Mouse (Mus musculus) gastrocnemius, postnatal 14 days (tissue): ENCODE results near the gene Fbxo21. TPM values are rescaled to one million over a fixed set of nuclear protein-coding genes. Genes with fewer than 3 reads are reported as not detected.

ENCODE experiments used
- DNase-seq: peaks from one replicate; pipeline ENCODE4 v3.0.0; 2021; ENCODE audit warnings: mixed read lengths
- intact Hi-C: fragments of 180-260 bp; cut with DNase I; formaldehyde crosslinking; loops from one replicate; pipeline ENCODE4 v1.15.1; 2025; ENCODE audit warnings: low total_unique reads
- total RNA-seq, 2 experiments: library from RNA; stranded (reverse); gene quantifications; 2 replicates each; pipeline ENCODE4 v1.2.3; 2021

Fbxo21 gene
- total RNA-seq, 2 experiments from 2014 or later, result 9.5 to 13.4 TPM

DNA sequence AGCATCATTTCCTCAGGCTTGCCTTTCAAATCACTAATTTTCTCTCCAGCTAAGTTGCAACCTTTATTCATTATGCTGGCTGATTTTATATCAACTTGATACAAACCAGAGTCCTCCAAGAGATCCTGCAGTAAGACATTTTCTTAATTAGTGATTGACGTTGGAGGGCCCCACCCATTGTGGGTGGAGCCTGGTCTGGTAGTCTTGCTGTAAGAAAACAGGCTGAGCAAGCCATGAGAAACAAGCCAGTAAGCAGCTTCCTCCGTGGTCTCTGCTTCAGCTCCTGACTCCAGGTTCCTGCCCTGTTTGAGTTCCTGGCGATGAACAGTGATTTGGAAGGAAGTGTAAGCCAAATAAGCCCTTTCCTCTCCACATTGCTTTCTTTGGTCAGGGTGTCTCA, 59.3 kb downstream of the Fbxo21 start:
- no peak for DNase-seq
- intact Hi-C loops, result no loop called here

DNA sequence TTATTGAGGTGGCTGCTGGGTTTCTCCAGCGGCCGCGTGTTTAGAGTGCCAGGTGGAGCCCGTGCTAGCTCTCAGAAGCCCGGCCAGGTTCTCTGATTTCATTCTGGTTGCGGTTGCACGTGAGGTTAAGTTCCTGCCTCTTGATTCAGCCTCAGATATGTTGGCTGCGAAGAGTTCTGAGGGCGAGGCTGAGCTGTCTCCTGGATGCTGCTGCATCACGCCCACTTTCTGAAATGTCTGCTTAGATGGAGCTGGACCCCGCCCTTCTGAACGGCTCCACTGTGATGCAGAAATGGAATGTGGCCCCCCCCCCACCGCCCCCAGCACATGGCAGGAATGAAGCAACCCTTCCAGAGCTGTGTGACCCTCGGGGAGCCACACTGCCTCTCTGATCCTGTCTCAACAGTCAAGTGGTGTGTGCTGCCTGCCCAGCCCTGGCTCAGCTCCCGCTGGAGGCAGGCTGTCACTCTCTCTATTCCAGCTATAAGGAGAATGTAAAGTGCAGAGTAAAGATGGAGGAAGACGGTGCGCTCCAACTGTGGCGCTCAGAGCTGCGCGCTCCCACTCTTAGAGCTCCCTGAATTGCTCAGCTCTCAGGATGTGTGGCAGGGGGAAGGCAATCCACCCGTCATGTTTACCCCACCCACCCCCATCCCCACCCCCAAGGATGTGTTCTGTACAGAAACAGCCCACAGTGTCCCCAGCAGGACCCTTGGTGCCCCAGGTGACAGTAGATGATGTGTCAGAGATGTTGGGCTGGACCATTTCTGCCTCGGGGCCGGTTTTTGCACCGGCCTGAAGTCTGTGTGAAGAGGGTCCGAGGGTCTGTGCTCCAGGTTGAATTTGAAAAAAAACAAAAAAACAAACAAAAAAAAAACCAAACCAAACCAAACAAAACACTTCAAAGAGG, 60.6 kb downstream of the Fbxo21 start:
- DNase-seq, result no peak
- intact Hi-C loops, result no loop called here

DNA sequence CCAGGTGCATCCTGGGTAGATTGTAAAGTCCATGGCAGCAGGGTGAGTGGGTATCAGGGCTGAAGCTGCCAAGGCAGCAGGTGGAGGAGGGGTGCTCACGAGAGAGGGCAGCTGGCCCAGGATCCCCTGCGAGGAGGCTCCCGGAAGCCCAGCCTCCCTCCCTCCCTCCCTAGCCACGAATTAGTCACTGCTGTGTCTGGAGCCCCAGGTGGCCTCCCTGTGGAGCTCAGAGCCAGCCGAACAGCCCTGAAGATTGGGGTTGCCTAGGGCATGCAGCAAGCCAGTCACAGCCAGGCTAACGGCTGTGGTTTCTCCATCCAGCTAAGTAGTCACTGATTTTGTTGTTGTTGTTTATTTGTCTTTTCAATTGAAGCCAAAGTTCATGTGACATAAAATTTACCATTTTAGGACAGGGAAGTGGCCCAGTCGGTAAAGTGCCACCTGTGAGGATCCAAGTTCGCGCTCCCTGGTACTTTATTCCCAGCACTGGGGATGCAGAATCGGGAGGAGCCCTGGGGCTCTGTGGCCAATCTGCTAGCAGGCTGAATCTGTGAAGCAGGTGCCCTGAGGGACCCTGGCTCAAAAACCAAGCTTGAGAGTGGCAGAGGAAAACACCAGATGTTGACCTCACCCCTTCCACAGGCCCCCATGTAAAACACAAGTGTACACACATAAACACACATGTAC, 61.4 kb downstream of the Fbxo21 start:
- intact Hi-C loops, result no loop called here

DNA sequence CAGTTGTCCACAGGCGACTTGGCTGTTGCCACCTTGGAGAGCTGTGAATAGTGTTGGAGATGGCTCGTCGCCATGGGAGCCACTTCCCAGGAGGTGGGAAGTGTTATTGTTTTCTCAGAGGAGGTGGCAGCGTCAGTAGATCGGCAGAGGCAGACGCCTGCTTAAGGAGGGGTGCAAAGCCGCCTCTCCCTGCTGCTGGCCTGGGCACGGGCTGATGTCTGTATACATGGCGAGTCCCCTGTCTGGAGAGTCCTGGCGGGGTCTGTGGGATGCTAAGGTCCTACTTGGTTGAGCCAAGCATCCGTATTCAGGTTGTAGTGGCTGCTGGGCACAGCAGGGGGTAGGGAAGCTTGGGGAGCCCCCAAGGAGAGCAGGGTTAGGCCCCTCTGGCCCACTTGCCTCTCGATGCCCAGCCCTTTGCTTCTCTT, 62.7 kb downstream of the Fbxo21 start:
- no peak for DNase-seq
- intact Hi-C loops, result no loop called here

More for the DNA sequence above, 61.4 kb downstream of the Fbxo21 start:
- no peak for DNase-seq

DNA sequence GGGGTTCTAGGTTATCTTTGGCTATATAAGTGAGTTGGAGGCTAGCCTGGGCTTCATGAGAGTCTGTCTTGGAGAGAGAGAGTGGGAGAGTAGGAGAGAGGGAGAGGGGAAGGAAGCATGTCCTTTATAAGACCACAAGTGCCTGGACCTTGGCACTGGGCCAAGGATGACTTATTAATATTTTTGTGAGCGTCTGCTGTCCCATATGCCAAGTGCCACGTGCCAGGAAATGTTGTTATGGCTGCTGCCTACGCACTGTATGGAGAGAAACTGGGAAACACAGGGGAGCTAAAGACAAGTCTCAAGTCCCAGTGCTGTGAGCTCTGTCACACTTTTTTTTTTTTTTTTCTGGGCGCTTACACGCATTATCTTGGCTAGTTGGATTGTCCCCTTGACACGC, 66.1 kb downstream of the Fbxo21 start:
- DNase-seq, result no peak
- intact Hi-C loops, result no loop called here

- intact Hi-C loops, result no loop called here
- no peak for DNase-seq
Observed at GRCm38 (mm10) chr5:118043761-118044160, 67.2 kb downstream of the Fbxo21 start.

GRCm38 (mm10) chr5:118044907-118045306, 68.4 kb downstream of the Fbxo21 start:
- intact Hi-C loops, result no loop called here
- DNase-seq, result no peak

DNA sequence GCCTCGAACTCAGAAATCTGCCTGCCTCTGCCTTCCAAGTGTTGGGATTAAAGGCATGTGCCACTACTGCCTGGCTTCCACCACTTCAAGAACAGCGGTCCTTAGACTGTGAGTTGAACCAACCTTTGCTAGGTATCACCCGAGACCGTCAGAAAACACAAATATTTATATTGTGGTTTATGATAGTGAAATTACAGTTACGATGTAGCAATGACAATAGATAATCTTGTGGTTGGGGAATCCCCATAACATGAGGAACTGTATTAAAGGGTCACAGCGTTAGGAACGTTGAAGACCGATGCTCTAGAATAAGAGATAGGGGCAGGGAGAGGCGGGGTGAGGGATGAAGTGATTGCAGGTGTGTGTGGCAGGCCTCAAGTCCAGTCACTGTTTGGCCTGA, 68.9 kb downstream of the Fbxo21 start:
- intact Hi-C loops, result no loop called here
- DNase-seq, result no peak

DNA sequence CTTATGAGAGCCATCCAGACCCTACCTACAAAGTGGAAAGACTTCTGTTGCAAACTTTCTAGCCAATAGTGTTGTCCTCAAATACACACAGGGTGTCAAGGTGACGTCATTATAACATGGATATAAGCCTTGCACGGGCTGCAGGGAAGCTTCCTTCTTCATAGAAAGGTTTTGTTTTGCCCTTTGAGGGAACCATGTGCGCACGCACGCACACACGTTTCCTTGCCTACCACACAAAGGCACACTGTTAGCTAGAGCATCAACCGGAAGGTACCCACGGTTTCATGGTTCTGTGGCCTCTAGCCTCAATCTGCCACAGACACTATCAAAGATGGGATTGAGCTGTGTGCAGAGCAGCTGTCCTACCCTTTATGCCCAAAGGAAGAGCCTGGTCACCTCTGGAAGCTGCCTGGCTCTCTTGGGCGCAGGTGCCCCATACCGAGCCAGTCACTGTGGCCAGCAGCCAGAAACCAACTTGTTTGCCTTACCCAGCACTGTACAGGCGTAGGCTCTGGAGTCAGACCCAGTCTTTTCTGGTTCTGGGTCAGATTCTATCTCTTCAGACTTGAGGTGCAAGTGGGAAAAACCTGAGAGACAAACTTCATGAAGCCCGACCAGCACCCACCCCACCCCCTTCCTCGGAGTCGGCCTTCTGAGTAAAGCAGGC, 70.7 kb downstream of the Fbxo21 start:
- intact Hi-C loops, result no loop called here

DNA sequence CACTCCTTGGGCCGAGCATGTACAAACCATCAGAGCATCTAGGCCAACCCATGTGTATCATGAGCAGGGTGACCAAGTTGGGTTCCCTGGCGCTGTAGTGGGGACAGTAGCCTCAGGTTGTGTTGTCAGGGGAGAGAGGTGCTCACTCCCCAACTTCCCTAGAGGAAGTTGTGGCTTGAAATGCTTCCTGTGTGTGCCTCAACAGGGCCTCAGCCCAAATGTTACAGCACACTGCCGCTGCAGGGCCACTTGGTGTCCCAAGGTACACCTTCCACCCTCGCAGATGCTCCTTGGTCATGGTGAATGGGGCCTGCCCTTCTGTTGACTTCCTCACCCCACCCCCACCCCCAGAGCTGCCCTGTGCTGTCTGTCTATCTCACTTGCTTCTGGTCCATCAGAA, 71.9 kb downstream of the Fbxo21 start:
- intact Hi-C loops, result no loop called here
- no peak for DNase-seq

More for the DNA sequence above, 70.7 kb downstream of the Fbxo21 start:
- no peak for DNase-seq

DNA sequence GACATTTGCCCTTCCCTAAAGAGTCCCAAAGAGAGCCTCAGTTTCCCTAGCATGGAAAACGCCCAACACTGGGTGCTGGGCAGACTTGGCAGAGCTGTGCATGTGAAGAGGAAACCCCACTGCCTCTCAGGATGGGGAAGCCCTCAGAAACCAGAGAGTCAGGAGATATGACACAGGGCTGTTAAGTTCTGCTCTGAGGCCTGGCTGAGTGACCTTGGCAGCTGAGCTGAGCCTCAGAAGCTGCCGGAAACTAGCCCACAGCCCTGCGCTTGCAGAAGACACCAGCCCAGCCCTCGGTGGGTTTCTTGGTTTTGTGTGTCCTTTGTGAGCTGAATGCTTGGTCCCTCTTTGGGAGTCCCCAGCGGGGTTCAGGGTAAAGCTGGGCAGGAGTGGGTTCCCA, 72.4 kb downstream of the Fbxo21 start:
- intact Hi-C loops, result no loop called here
- DNase-seq, result no peak

DNA sequence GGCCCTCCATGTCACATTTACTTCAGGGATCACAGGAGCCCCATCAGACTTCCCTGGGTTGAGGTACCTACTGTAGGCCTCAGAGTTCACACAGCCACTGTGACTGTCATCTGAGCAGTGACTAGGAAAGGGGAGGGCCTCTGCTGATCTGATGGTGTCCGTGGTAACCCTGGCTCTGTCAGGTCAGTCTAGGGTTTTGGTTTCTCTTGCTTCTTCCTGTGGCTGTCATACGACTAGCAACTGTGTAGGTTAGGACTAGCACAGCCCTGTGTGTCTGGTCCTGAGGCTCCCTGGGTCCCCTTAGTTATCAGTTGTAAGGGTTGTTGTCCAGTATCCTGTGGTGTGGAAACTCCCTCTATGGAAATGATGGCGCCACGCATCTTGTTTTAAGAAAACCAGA, 74.2 kb downstream of the Fbxo21 start:
- no peak for DNase-seq
- intact Hi-C loops, result no loop called here

- DNase-seq, result no peak
- intact Hi-C loops, result no loop called here
Observed at GRCm38 (mm10) chr5:118051981-118052662, 75.6 kb downstream of the Fbxo21 start.

GRCm38 (mm10) chr5:118053205-118053604, 76.7 kb downstream of the Fbxo21 start:
- intact Hi-C loops, result no loop called here
- no peak for DNase-seq

- intact Hi-C loops, result no loop called here
- no peak for DNase-seq
Observed at GRCm38 (mm10) chr5:118057508-118058111, 81.1 kb downstream of the Fbxo21 start.

DNA sequence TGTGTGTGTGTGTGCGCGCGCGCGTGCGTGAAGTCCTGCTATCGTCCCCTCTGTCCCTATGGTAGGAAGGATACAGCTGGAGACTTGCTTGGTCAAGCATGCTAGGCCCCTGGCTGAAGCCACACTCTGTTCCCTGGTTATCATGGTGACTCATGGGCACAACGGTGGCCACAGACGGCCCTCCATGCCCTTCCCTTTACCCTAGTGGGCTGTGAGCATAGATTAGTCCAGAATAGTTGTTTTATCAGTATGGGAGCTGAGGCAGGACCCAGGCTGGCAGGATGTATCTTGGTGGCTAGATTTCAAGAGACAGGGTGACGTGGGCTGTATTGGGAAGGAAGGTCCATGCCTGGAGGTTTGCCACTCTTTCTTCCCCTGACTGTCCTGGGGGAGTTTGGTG, 82.3 kb downstream of the Fbxo21 start:
- DNase-seq, result no peak
- intact Hi-C loops, result no loop called here

- DNase-seq, result no peak
- intact Hi-C loops, result no loop called here
Observed at GRCm38 (mm10) chr5:118059646-118060045, 83.1 kb downstream of the Fbxo21 start.
